Mouse (Mus musculus): ENCODE results near the gene Keap1.
"Not testable (repeated sequence)": the region's sequence is repeated elsewhere in the genome, so short reads cannot be mapped to it uniquely, and the experiment has no call there.

Gene Keap1

DNA sequence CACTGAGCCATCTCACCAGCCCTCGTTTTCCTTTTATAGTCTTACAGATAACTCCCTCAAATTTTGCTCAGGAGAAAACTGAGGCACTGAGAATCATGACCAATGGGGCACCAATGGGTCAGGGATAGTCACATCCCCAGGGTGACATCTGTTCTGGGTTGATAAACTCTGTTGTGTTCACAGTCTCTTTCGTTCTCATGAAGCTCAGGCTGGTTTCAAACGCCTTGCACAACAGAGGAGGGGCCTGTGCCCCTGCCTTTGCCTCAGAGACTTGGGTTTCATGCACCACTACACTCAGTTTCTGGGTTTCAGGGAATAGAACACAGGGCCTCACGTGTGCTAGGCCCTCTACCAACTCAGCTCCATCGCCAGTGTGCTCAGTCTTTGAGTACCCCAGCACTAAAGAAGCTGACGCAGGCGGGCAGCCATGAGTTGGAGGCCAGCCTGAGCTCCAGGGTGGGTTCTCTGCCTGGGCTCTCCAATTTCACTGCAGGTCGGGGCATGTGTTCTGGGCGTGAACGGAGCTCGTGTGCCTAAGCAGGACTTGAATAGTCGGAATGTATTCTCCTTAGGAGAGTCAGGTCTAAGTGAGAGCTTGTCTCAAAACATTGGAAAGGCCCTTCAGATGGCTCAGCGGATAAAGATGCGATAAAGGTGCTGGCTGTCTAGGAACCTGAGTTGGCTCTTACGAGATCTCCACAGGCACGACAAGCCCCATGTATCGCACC is 25.3 kb upstream of the Keap1 start:
- no peak for DNase-seq (ENCODE audit: extremely low spot score, low read depth, low spot score)

DNA sequence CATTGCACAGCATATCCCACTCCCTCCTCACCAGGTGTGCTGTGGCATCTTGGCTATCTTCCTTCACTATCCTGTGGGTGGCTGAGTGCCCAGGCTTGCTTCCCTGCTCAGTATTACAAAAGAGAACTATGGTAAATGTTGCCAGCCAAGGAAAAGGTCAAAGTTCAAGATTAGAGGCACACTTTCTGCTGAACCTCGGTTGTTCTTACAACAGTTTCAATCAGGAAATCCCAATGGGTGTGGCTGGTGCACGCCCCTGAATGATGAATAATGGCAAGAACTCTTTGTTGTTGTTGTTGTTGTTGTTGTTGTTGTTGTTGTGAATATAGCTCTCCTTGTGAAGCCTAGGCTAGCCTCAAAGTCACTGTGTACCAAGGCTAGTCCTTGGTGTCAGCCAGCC is 22.7 kb upstream of the Keap1 start:
- DNase-seq (ENCODE audit: extremely low spot score, low read depth, low spot score) = no peak

DNA sequence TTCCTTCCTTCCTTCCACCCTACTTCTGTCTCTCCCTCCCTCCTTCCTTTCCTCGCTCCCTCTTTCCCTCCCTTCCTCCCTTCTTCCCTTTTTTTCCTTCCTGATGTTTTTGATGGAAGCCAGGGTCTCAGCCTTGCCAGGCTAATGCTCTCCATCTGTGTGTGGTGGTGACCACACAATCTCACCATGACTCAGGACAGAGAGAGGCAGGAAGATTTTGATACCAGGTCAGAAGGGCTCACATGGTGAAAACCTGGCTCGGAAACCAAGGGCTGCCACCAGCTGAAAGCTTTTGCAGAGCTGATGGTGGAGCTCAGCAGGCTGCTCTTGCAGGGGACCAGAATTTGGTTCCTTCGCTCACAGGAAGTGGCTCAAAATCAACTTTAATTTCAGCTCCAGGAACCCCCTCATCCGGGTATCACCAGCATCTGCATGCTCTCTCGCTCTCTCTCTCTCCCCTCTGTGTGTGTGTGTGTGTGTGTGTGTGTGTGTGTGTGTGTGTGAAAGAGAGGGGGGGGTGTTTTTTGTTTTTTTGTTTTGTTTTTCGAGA is 21.4 kb upstream of the Keap1 start:
- DNase-seq (ENCODE audit: extremely low spot score, low read depth, low spot score) = no peak

DNA sequence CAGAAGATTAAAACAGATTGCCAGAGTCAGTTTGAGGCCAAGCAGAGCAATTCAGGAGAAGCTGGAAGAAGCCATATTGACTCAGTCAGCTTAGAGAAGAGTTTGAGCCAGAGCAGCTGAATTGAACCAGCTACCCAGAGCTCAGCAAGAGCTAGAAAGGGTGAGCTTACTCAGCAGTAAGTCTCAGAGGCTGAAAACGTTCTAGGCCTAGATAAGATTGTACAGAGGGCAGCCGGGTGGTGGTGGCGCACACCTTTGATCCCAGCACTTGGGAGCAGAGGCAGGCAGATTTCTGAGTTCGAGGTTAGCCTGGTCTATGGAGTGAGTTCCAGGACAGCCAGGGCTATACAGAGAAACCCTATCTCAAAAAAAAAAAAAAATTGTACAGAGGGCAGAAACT is 17.2 kb upstream of the Keap1 start:
- not testable (repeated sequence) for DNase-seq (ENCODE audit: extremely low spot score, low read depth, low spot score)

DNA sequence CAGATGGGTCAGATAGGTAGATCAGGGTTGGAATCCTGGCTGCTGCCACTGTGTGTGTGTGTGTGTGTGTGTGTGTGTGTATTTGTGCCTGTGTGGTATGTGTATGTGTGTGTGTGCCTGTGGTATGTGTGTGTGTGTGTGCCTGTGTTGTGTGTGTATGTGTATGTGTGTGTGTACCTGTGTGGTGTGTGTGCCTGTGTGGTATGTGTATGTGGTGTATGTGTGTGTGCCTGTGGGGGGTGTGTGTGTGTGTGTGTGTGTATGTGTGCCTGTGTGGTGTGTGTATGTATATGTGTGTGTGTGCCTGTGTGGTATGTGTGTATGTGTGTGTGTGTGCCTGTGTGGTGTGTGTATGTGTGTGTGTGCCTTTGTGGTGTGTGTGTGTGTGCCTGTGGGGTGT is 15.5 kb upstream of the Keap1 start:
- no peak for DNase-seq (ENCODE audit: extremely low spot score, low read depth, low spot score)

DNA sequence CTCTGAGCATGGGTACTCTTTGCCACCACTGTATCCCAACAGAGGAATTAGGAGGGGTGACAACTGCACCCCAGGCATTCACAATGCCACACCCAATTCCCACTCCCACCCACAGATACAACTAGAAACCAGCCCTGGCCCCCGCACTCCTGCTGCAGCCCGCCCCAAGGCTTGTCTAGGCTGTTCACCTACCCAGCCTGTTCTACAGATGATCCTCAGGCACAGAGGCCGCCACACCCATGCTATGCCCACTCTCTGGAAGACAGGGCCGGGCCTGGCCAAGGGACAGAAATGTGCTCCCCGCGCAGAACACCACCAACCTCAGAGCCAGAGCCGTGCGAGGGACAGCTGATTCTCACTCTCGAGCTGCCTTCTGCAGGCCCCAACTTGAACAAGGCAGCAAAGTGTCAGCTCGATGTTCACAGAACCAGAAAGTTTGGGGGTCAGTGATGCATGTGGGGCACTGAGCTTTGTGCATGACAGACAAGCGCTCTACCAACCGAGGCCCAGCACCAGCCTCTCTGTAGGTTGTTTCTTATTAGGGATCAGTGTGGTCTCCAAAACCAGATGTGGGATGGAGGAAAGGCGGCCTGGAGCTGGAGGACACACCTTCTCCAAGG is 12.1 kb upstream of the Keap1 start:
- no peak for DNase-seq (ENCODE audit: extremely low spot score, low read depth, low spot score)

DNA sequence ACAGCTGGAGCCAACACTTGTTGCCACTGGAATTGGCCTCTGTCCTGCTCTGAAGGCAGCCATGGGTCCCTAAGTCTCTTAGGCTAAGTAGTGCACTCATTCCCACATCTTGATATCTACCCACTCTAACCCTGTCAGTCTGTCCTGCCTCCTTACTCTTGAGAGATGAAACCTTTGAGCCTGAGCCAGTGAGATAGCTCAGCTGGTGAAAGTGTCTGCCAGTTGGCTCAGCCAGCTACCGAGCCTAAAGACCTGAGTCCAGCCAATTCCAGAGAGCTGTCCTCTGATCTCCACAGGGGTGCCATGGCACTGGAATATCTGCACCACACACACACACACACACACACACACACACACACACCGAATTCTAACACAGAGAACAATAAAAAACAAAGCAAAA is 11.3 kb upstream of the Keap1 start:
- DNase-seq (ENCODE audit: extremely low spot score, low read depth, low spot score) = no peak

DNA sequence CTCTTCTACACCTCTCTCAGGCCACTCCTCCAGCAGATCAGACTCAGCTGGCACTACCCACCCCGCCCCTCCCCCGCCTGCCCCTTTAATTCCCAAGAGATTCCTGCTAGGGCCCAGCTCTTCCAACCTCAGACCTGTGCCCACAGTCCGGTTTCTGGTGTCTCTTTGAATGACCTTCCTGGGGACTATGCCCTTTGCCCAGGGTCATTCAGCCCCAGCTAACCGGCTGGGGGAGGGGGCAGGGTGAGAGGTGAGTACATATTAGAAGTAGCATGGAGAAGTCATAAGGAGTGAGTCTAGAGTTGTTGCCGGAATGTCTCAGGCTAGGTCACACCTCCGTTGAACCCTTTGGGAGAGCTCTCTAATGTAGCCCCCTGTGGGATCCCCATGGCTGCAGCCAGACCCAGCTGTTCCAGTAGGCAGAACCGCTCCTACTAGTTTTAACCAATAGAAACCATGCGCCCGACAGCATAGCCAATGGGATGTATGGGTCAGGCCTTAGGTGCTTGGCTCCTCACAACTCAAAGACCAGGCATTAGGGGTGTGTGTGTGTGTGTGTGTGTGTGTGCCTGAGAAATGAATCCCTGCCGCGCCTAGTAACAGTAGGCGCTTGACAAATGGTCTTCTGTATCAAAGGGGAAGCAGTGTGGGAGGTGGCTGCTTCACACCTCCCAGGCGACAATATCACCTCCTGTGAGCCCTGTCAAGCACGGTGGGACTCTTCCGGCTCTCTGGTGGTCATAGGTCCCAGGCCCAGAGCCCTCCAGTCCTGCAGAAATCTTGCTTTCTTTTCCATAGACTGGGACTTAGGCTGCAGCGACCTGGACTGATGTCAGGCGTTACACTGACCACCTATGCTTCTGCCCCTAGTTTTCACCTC is 10.7 kb upstream of the Keap1 start:
- DNase-seq (ENCODE audit: extremely low spot score, low read depth, low spot score) = no peak

GRCm38 (mm10) chr9:21248326-21248725 is 9.2 kb upstream of the Keap1 start, which contains the start of gene S1pr5:
S1pr5 (minus strand) TSS chr9:21248443.
- no peak for DNase-seq (ENCODE audit: extremely low spot score, low read depth, low spot score)

DNA sequence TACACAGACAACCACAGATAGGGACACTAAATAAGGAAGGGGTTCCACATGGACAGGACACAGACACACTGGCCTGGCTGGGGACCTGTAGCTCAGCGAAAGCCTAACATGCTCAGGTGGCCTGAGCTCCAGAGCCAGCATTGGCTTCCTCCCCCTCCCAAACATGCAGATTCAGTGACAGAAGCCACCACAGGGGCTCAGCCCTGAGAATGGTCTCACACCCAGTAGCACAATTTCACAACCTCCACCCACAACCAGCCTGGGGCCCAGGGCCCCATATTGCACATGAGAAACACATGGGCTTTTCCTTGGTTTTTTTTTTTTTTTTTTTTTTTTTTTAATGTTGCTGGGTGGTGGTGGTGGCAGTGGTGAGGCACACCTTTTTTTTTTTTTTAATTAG is 7.2 kb upstream of the Keap1 start:
- no peak for DNase-seq (ENCODE audit: extremely low spot score, low read depth, low spot score)

GRCm38 (mm10) chr9:21245113-21245487 is 5.9 kb upstream of the Keap1 start:
- DNase-seq (ENCODE audit: extremely low spot score, low read depth, low spot score) = no peak

- no peak for DNase-seq (ENCODE audit: extremely low spot score, low read depth, low spot score)
Observed at GRCm38 (mm10) chr9:21244428-21245112, 5.4 kb upstream of the Keap1 start.

GRCm38 (mm10) chr9:21243826-21244427 is 4.8 kb upstream of the Keap1 start:
- DNase-seq (ENCODE audit: extremely low spot score, low read depth, low spot score) = no peak

GRCm38 (mm10) chr9:21241343-21241742 is 2.2 kb upstream of the Keap1 start:
- DNase-seq (ENCODE audit: extremely low spot score, low read depth, low spot score) = no peak

- no peak for DNase-seq (ENCODE audit: extremely low spot score, low read depth, low spot score)
Observed at GRCm38 (mm10) chr9:21239465-21239848, 296 bp upstream of the Keap1 start.

DNA sequence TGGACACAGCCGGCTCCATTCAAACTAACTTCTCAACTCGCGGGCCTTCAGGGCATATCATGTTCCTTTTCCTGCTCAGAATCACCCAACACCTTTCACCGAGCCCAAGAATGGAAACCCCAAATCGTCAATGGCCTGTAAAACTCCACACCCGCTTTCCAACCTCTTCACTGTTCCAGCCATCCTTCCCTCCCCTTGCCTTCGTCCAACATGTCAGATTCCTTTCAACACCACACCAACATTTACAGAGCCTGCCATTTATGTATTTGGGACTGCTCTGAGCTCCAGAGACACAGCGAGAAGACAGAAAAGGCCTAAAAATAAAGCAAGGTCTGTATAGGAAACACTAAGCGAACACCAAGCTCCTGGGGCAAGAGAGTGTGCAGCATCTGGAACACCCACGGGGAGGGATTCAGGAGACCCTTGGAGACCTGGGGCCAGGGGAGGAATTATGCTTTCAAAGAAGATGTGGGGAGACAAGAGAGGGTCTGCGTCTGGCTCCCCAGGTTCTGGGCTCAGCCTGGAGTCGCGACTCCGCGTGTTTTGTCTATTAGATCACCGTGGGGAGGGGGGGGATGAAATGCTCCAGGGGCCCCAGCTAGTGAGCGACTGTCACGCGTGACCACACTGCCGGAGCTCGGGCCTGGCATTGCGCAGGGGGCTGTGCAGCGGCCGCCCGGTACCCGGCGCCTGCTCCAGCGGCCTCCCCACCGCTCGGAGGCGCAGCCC is 993 bp downstream of the Keap1 start:
- DNase-seq (ENCODE audit: extremely low spot score, low read depth, low spot score) = no peak

DNA sequence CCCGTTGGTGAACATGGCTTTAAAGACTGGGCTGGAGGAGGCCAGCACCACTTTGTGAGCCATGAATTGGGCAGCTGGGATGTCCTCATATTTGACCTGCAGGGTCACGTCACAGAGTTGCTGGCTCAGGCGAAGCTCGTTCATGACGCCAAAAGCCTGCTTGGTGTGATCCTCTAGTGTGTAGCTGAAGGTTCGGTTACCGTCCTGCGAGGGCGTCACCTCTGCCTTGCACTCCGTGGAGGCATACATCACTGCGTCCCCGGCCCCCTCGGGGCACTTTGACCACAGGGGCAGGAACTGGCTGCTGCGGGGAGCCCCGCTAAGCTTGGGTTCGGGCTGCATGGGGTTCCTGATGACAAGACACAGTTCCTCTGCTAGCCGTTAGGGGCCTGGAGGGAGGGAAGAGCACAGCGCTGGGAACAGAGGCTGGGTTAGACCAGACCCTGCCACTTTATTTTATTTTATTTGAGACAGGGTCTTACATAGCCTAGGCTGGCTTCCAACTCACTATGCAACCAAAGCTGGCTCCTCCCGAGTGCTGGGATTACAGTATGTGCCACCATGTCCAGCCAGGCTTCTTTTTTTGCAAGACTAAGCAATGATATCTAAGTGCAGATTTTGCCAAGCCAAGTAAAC is 1.7 kb downstream of the Keap1 start:
- no peak for DNase-seq (ENCODE audit: extremely low spot score, low read depth, low spot score)

- no peak for DNase-seq (ENCODE audit: extremely low spot score, low read depth, low spot score)
Observed at GRCm38 (mm10) chr9:21236991-21237367, 2.2 kb downstream of the Keap1 start.

DNA sequence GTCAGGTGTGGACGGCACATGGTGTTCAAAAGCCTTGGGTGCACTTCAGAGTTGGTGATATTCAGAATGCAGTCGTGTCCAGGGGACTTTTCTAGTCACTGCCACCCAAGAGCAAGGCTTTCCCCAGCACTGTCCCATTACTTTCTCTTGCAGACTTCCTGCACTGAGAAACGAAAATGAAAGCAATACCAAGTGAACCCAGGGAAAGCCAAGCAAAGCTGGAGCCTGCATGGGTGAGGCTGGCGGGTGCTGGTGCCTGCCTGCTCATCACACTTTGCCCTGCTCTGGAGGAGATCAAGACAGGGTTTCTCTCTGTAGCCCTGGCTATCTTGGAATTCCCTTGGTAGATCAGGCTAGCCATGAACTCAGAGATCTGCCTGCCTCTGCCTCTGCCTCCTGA is 3.8 kb downstream of the Keap1 start:
- DNase-seq (ENCODE audit: extremely low spot score, low read depth, low spot score) = no peak

DNA sequence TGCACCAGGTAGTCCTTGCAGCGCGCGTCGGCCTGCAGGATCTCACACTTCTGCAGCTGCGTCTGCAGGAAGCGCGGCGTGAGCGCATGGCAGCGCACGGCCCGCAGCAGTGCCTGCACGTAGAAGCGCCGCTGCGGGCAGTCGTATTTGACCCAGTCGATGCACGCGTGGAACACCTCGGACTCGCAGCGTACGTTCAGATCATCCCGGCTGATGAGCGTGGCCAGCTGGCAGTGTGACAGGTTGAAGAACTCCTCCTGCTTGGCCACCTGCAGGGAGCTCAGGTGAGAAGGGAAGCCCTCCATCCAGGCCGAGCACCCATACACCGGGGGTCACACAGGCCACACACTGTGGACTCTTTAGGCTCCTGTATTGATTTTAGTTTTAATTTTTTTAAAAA is 5.4 kb downstream of the Keap1 start:
- no peak for DNase-seq (ENCODE audit: extremely low spot score, low read depth, low spot score)

All from hindlimb bud, embryonic 11.5 days (tissue).